Mouse (Mus musculus) embryonic facial prominence, embryonic 10.5 days (tissue): ENCODE data around the gene Pakap. TPM values are rescaled to one million over a fixed set of nuclear protein-coding genes. Genes with fewer than 3 reads are reported as not detected.

ENCODE experiments used
- polyA plus RNA-seq: library from polyadenylated mRNA; unstranded; fragments of >200 nt; fragmentation: Nextera tagmentation; extraction: Ambion mirVana; gene quantifications from 2 replicates; pipeline ENCODE4 v1.2.1, GENCODE M21; 2016

Pakap gene
- polyA plus RNA-seq, 1 experiment from 2014 or later, result 25.8 TPM

Other genes starting within 250 kb of the Pakap start
- 3.7 and 4.1 TPM in 2 replicates for gene Palm2, start 133.9 kb upstream of the Pakap start, polyA plus RNA-seq
- 21.3 and 24.7 TPM in 2 replicates for gene Akap2, start 149.5 kb downstream of the Pakap start, polyA plus RNA-seq